In genomic region chr1:159812820-159813411, GRCm38 (mm10) we compare ENCODE assay signal across 9 mouse cellular contexts.
DNase-seq lines count a peak whose midpoint lies in the region; ATAC-seq lines count a peak whose summit lies in the region.
"Had no signal": no experiment of that assay in that cellular context is flagged by ENCODE, and none has a peak within 500 bp of the region (broad histone marks: within the 10 kb centered on the region; RNA-seq: fewer than 3 reads in every experiment).

No protein-coding gene starts in this region.

- H3K36me3 ChIP-seq in heart, embryonic 16.5 days (ENCODE audit: control insufficient read depth, insufficient read depth): no peaks in the 10 kb centered on the region
- H3K36me3 ChIP-seq in limb, embryonic 15.5 days: no peaks in the 10 kb centered on the region
- H3K36me3 ChIP-seq in midbrain, embryonic 16.5 days (ENCODE audit: control insufficient read depth, insufficient read depth, low read length): no peaks in the 10 kb centered on the region

- H3K9ac ChIP-seq in heart, embryonic 16.5 days (ENCODE audit: low read length): no peak overlapping the region
- no peak overlapping the region for H3K9ac ChIP-seq in limb, embryonic 15.5 days
- no peak overlapping the region for H3K9ac ChIP-seq in midbrain, embryonic 16.5 days (ENCODE audit: low read depth, low read length)

- peak; percentile 51 for DNase-seq in thymus, postnatal 4 days
- DNase-seq in left cerebral cortex, adult 11 months (ENCODE audit: low spot score): no peak
- no peak for DNase-seq in urinary bladder, postnatal 36 days (ENCODE audit: low spot score in 2 of 2)

- no peaks in the 10 kb centered on the region for H3K9me3 ChIP-seq in heart, embryonic 16.5 days (replicated peaks; ENCODE audit: control insufficient read depth, low read length)
- H3K9me3 ChIP-seq in limb, embryonic 15.5 days: no peaks in the 10 kb centered on the region
- H3K9me3 ChIP-seq in midbrain, embryonic 16.5 days (replicated peaks; ENCODE audit: control insufficient read depth, low read length, poor library complexity, severe bottlenecking): no peaks in the 10 kb centered on the region

- H3K4me1 ChIP-seq in heart, embryonic 16.5 days (ENCODE audit: control insufficient read depth, insufficient read depth, low read length): no peaks in the 10 kb centered on the region
- peaks cover 5% of the 10 kb centered on the region; the same call in 1 of the 2 replicates for H3K4me1 ChIP-seq in limb, embryonic 15.5 days
- H3K4me1 ChIP-seq in midbrain, embryonic 16.5 days (ENCODE audit: control insufficient read depth, insufficient read depth, low read length): peaks cover 11% of the 10 kb centered on the region

- H3K27me3 ChIP-seq in heart, embryonic 16.5 days (ENCODE audit: control insufficient read depth, insufficient read depth, low read length): no peaks in the 10 kb centered on the region
- no peaks in the 10 kb centered on the region for H3K27me3 ChIP-seq in limb, embryonic 15.5 days
- no peaks in the 10 kb centered on the region for H3K27me3 ChIP-seq in midbrain, embryonic 16.5 days (ENCODE audit: control insufficient read depth, insufficient read depth, low read depth, low read length)

- H3K4me3 ChIP-seq in heart, embryonic 16.5 days (ENCODE audit: low read length): no peak overlapping the region
- H3K4me3 ChIP-seq in limb, embryonic 15.5 days: no peak overlapping the region
- no peak overlapping the region for H3K4me3 ChIP-seq in midbrain, embryonic 16.5 days (ENCODE audit: low read depth, low read length)
- H3K4me3 ChIP-seq: erythroblast, embryonic 14.5 days had no signal

- no peak overlapping the region for H3K27ac ChIP-seq in heart, embryonic 16.5 days (ENCODE audit: low read length)
- H3K27ac ChIP-seq in limb, embryonic 15.5 days: no peak overlapping the region
- H3K27ac ChIP-seq in midbrain, embryonic 16.5 days (ENCODE audit: low read length): no peak overlapping the region

- peak; percentile 89 for ATAC-seq in CD4-positive, CD25-positive, alpha-beta regulatory T cell, adult 4 months
- peak; percentile 92 for ATAC-seq in common myeloid progenitor, adult 5-6 weeks (replicated peaks; ENCODE audit: low read depth, poor library complexity, severe bottlenecking)
- peak; percentile 69 for ATAC-seq in heart, embryonic 16.5 days (replicated peaks; ENCODE audit: extremely low read depth, insufficient read depth, low FRiP score)
- ATAC-seq in limb, embryonic 15.5 days (ENCODE audit: insufficient number of reproducible peaks, low FRiP score, low TSS enrichment, low read depth): peak; percentile 55; the same call in 1 of the 2 replicates
- ATAC-seq in midbrain, embryonic 16.5 days: peak; percentile 43; the same call in 1 of the 2 replicates

- WGBS in heart, embryonic 16.5 days: 3% methylated on average over 7 of the region's 8 CpGs
- WGBS in limb, embryonic 15.5 days: 4% methylated on average over 7 of the region's 8 CpGs
- 15% methylated on average over 7 of the region's 8 CpGs for WGBS in midbrain, embryonic 16.5 days

- H3K4me2 ChIP-seq in heart, embryonic 16.5 days (ENCODE audit: low read depth, low read length): peak overlapping the region; percentile 12; the same call in 1 of the 2 replicates
- H3K4me2 ChIP-seq in limb, embryonic 15.5 days: 0 out of 2 replicates have a peak overlapping the region, but pooled peaks have one; percentile 12
- no peak overlapping the region for H3K4me2 ChIP-seq in midbrain, embryonic 16.5 days (ENCODE audit: low read length)
